Mouse (Mus musculus) heart, embryonic 11.5 days (tissue): Measurements from ENCODE around the gene Cpne9. TPM values are rescaled to one million over a fixed set of nuclear protein-coding genes. Genes with fewer than 3 reads are reported as not detected.

Experiments
- ATAC-seq: fragments of 200-750 bp; cut with Nextera tagmentation; replicated peaks from 2 replicates; pipeline ENCODE4 v1.8.0; 2017; ENCODE audit warnings: moderate library complexity; ENCODE audit not compliant: insufficient number of reproducible peaks, low FRiP score, low TSS enrichment
- H3K27ac ChIP-seq: fragments of 300-500 bp; sonication (generic); 2 replicates; pipeline ENCODE4 v1.5.1; 2014; ENCODE audit warnings: mild to moderate bottlenecking, low read depth, low read length
- H3K27me3 ChIP-seq: fragments of 300-500 bp; sonication (generic); 2 replicates; pipeline ENCODE4 v1.6.1; 2014; ENCODE audit warnings: mild to moderate bottlenecking, low read length, mixed read lengths; ENCODE audit not compliant: control insufficient read depth, insufficient read depth
- H3K36me3 ChIP-seq: fragments of 300-500 bp; sonication (generic); 2 replicates; pipeline ENCODE4 v1.6.1; 2014; ENCODE audit warnings: mild to moderate bottlenecking, low read length, moderate library complexity, mixed read lengths; ENCODE audit not compliant: control insufficient read depth, insufficient read depth
- H3K4me1 ChIP-seq: fragments of 300-500 bp; sonication (generic); 2 replicates; pipeline ENCODE4 v1.6.1; 2014; ENCODE audit warnings: low read length; ENCODE audit not compliant: control insufficient read depth, insufficient read depth
- H3K4me2 ChIP-seq: fragments of 300-500 bp; sonication (generic); 2 replicates; pipeline ENCODE4 v1.6.1; 2014; ENCODE audit warnings: mild to moderate bottlenecking, moderate library complexity
- H3K4me3 ChIP-seq: fragments of 300-500 bp; sonication (generic); 2 replicates; pipeline ENCODE4 v1.5.1; 2014; ENCODE audit warnings: low read depth, low read length
- H3K9ac ChIP-seq: fragments of 300-500 bp; sonication (generic); 2 replicates; pipeline ENCODE4 v1.6.1; 2014; ENCODE audit warnings: mild to moderate bottlenecking, low read depth, low read length, moderate library complexity
- H3K9me3 ChIP-seq: fragments of 300-500 bp; sonication (generic); replicated peaks from 2 replicates; pipeline ENCODE4 v1.6.1; 2016; ENCODE audit warnings: low read length; ENCODE audit not compliant: control insufficient read depth
- WGBS: fragments of 180-500 bp; shearing (Covaris S2); extraction: QIAGEN DNeasy Blood & Tissue Kit; methylation state at CpG from one replicate; pipeline ENCODE4 v1.1.7; 2014; ENCODE audit not compliant: insufficient replicate concordance; 5-methylcytosine and 5-hydroxymethylcytosine counted together
- polyA plus RNA-seq: library from polyadenylated mRNA; unstranded; fragments of >200 nt; fragmentation: Nextera tagmentation; extraction: Ambion mirVana; gene quantifications from 2 replicates; pipeline ENCODE4 v1.2.1, GENCODE M21; 2014

Gene Cpne9
- polyA plus RNA-seq, 1 experiment from 2014 or later: 0.11 TPM

DNA sequence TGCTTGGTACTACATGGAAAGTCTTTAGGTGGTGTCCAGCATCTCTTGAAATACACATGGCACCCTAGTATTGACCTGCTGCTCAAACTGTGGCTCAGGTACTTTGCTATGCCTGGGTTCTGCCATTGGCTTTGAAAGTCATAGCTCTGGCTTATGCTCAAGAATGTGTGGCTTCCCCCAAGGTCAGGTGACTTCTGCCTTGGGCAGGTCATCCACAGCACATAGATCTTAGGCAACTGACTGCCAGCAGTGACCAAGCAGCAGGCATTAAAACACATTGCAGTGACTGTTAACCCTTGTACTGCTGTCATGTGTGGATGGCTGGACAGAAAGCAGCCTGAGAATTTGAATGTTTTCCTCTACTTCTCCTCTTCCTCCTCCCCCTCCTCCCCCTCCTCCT is 27.2 kb upstream of the Cpne9 start:
- Histone ChIP-seq H3K4me1 (no peaks in the 10 kb centered on the region), H3K27ac (no peak overlapping the region), H3K36me3 (peaks cover 7% of the 10 kb centered on the region), H3K4me2 (no peak overlapping the region), H3K27me3 (no peaks in the 10 kb centered on the region), H3K4me3 (no peak overlapping the region), H3K9ac (no peak overlapping the region), H3K9me3 (no peaks in the 10 kb centered on the region)
- ATAC-seq: no peak

GRCm38 (mm10) chr6:113261174-113261858 is 20.8 kb upstream of the Cpne9 start:
- no peak for ATAC-seq
- Histone ChIP-seq H3K9me3 (no peaks in the 10 kb centered on the region), H3K36me3 (peaks cover 15% of the 10 kb centered on the region), H3K4me2 (no peak overlapping the region), H3K27ac (no peak overlapping the region), H3K9ac (no peak overlapping the region), H3K27me3 (no peaks in the 10 kb centered on the region), H3K4me1 (no peaks in the 10 kb centered on the region), H3K4me3 (no peak overlapping the region)
- 84% methylated on average over 8 of the region's 8 CpGs for WGBS

DNA sequence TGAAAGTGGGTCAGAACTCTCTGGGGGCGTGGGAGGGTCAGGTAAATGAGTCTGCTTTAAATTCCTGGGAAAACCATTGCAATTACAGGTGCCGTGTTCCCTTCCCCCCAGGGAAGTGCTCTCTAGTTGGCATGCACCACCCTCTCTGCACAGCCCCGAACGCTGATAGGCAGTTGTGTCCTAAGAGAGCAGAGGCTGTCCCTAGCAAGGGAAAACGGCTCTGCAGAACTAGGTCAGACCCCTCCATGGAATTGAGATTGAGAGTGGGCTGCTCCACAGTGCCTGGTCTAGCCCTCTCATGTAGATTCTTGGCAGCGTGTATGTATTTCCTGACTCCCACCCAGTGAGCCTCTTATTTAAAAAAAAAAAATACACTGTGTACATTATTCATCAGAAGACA is 18.6 kb upstream of the Cpne9 start:
- no peak overlapping the region for H3K4me2 ChIP-seq
- H3K36me3 ChIP-seq: peaks cover 20% of the 10 kb centered on the region
- no peaks in the 10 kb centered on the region; the same call in 1 of the 2 replicates for H3K4me1 ChIP-seq
- no peak overlapping the region for H3K4me3 ChIP-seq
- 90% methylated on average over 6 of the region's 6 CpGs for WGBS
- no peaks in the 10 kb centered on the region for H3K27me3 ChIP-seq
- no peak overlapping the region for H3K27ac ChIP-seq
- no peaks in the 10 kb centered on the region for H3K9me3 ChIP-seq
- H3K9ac ChIP-seq: no peak overlapping the region
- no peak for ATAC-seq

GRCm38 (mm10) chr6:113264429-113264828 is 17.7 kb upstream of the Cpne9 start:
- Histone ChIP-seq H3K9ac (no peak overlapping the region), H3K27me3 (no peaks in the 10 kb centered on the region), H3K4me1 (no peaks in the 10 kb centered on the region; the same call in 1 of the 2 replicates), H3K4me2 (no peak overlapping the region), H3K4me3 (no peak overlapping the region), H3K9me3 (no peaks in the 10 kb centered on the region), H3K27ac (no peak overlapping the region), H3K36me3 (peaks cover 27% of the 10 kb centered on the region)
- ATAC-seq: no peak
- WGBS: 91% methylated on average over 8 of the region's 8 CpGs

DNA sequence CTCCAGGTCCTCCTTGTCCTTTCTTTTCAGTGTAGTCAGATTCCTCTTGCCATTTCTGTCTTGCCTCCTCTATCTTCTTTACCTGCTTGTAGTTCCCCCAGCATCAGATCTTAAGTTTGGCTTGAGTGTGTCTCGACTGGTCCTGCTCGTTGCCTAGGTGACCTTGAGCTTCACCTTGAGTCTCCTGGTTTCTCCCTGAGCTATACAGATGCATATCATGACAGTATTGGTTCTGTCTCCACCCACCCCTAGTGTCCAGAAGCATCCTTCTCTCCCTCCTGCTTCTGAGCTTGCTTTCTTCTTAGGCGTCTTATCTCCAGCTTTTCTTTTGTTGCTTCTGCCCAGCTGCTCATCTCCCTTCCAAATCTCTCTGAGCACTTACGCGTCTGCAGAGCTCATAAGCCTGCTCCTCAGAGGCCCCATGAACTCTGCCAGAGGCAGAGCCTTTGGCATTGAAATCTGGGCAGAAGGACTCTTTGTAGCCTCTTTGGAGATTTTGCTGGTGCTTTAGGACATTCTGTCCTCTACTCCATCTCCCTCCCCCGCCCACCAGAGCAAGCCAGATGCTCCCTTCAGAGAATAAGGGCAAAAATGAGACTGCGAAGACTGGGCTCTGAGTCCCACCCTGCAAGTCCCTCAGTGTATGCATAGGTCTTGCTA is 15.0 kb upstream of the Cpne9 start:
- Histone ChIP-seq H3K27me3 (no peaks in the 10 kb centered on the region), H3K9me3 (no peaks in the 10 kb centered on the region), H3K9ac (no peak overlapping the region), H3K4me2 (no peak overlapping the region), H3K4me1 (no peaks in the 10 kb centered on the region; the same call in 1 of the 2 replicates), H3K36me3 (peaks cover 39% of the 10 kb centered on the region), H3K4me3 (no peak overlapping the region), H3K27ac (0 out of 2 replicates have a peak overlapping the region, but pooled peaks have one; percentile 46)
- no peak for ATAC-seq
- 67% methylated on average over 7 of the region's 7 CpGs for WGBS

- no peak overlapping the region for H3K4me2 ChIP-seq
- no peaks in the 10 kb centered on the region; the same call in 1 of the 2 replicates for H3K4me1 ChIP-seq
- no peaks in the 10 kb centered on the region for H3K9me3 ChIP-seq
- ATAC-seq: no peak
- no peaks in the 10 kb centered on the region for H3K27me3 ChIP-seq
- no peak overlapping the region for H3K27ac ChIP-seq
- no peak overlapping the region for H3K4me3 ChIP-seq
- peaks cover 36% of the 10 kb centered on the region for H3K36me3 ChIP-seq
- WGBS: 77% methylated on average over 1 of the region's 1 CpGs
- H3K9ac ChIP-seq: no peak overlapping the region
Observed at GRCm38 (mm10) chr6:113267988-113268387, 14.1 kb upstream of the Cpne9 start.

DNA sequence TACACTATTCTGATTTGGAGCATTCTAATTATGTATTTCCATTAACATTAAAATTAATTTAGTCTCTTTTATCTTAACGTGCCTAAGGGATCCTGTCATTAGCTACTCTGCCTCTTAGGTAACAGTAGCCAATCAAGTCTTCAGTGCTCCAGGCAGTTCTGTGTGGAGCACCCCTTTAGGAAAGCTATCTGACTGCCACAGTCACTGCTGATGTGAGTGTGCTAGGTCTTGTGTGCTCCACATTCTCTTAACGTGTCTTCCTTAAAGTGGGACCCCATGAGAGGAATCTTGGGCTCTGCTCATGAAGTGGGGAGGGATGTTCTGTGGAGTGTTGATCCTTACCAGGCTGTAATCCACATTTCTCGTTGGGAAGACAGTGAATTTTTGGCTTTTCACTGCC is 9.7 kb upstream of the Cpne9 start:
- Histone ChIP-seq H3K4me1 (no peaks in the 10 kb centered on the region; the same call in 1 of the 2 replicates), H3K4me3 (no peak overlapping the region), H3K27me3 (no peaks in the 10 kb centered on the region), H3K4me2 (no peak overlapping the region), H3K36me3 (peaks cover 28% of the 10 kb centered on the region), H3K9me3 (no peaks in the 10 kb centered on the region), H3K9ac (no peak overlapping the region), H3K27ac (no peak overlapping the region)
- 75% methylated on average over 3 of the region's 3 CpGs for WGBS
- no peak for ATAC-seq

DNA sequence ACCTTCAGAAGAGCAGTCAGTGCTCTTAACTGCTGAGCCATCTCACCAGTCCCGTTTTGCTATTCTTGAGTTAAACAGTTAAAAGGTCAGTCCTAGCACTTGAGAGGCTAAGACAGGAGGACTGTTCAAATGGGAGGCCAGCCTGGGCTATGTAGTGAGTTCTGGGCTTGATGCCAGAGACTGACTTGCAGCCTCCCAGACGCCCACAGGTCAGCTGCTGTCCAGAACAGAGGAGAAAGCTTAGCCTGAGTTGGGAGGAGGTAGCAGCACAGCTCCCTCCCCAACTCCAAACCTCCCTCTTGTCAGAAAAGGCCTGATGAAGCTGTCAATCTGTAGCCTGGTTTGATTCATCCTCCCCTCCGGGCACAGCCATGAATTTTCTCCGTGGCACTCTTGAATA is 5.3 kb upstream of the Cpne9 start:
- ATAC-seq: no peak
- no peak overlapping the region for H3K9ac ChIP-seq
- H3K4me1 ChIP-seq: no peaks in the 10 kb centered on the region
- no peak overlapping the region for H3K4me2 ChIP-seq
- peaks cover 3% of the 10 kb centered on the region; the same call in 1 of the 2 replicates for H3K36me3 ChIP-seq
- 70% methylated on average over 4 of the region's 4 CpGs for WGBS
- H3K9me3 ChIP-seq: no peaks in the 10 kb centered on the region
- H3K27me3 ChIP-seq: peaks cover 5% of the 10 kb centered on the region
- no peak overlapping the region for H3K27ac ChIP-seq
- no peak overlapping the region for H3K4me3 ChIP-seq

- H3K4me1 ChIP-seq: 0 out of 2 replicates have a peak, but pooled peaks cover 4% of the 10 kb centered on the region
- H3K27ac ChIP-seq: no peak overlapping the region
- H3K27me3 ChIP-seq: peaks cover 43% of the 10 kb centered on the region
- no peak overlapping the region for H3K4me2 ChIP-seq
- H3K9ac ChIP-seq: no peak overlapping the region
- 57% methylated on average over 6 of the region's 6 CpGs for WGBS
- no peak overlapping the region for H3K4me3 ChIP-seq
- ATAC-seq: no peak
- H3K9me3 ChIP-seq: no peaks in the 10 kb centered on the region
- H3K36me3 ChIP-seq: no peaks in the 10 kb centered on the region; the same call in 1 of the 2 replicates
Observed at GRCm38 (mm10) chr6:113281676-113282075, 431 bp upstream of the Cpne9 start.
